Mouse (Mus musculus): ENCODE results near the gene Lacc1. TPM values are rescaled to one million over a fixed set of nuclear protein-coding genes. Genes with fewer than 3 reads are reported as not detected.

Lacc1 gene
- polyA plus RNA-seq, 1 experiment from 2014 or later = 3.8 TPM

Other genes with a start within 250 kb of the Lacc1 start
- gene Ccdc122, start 132 bp downstream of the Lacc1 start, polyA plus RNA-seq (2015; fragmentation: Nextera tagmentation; extraction: Ambion mirVana) = 0.70 and 0.88 TPM in 2 replicates
- 45.7 and 46.2 TPM in 2 replicates for gene Enox1, start 119.9 kb upstream of the Lacc1 start, polyA plus RNA-seq (2015; fragmentation: Nextera tagmentation; extraction: Ambion mirVana)